Mouse (Mus musculus) liver, postnatal 0 days (tissue): ENCODE measurements around the gene Txndc11.

Experiments used
- CTCF ChIP-seq: sonication (generic); IDR thresholded peaks from 2 replicates; pipeline ENCODE4 v1.5.1; 2016; ENCODE audit warnings: antibody characterized with exemption, low read depth
- EP300 ChIP-seq: IDR thresholded peaks from 2 replicates; pipeline ENCODE4 v1.6.1; 2016; ENCODE audit warnings: antibody characterized with exemption, low read depth, mild to moderate bottlenecking

- no peak for TF ChIP-seq CTCF
- no peak for TF ChIP-seq EP300
Observed at GRCm38 (mm10) chr16:11069710-11070420, 64.6 kb downstream of the Txndc11 start.
